Mouse (Mus musculus): Measurements from ENCODE around the gene Unc13b.
A peak's percentile ranks its signal among the peaks of the same experiment; 100 is the strongest.
"Not testable (repeated sequence)": the region's sequence is repeated elsewhere in the genome, so short reads cannot be mapped to it uniquely, and the experiment has no call there.

The Unc13b gene

GRCm38 (mm10) chr4:43089950-43090349 lies 31.2 kb downstream of the Unc13b start:
- DNase-seq (ENCODE audit: low read depth, low spot score) = no peak

DNA sequence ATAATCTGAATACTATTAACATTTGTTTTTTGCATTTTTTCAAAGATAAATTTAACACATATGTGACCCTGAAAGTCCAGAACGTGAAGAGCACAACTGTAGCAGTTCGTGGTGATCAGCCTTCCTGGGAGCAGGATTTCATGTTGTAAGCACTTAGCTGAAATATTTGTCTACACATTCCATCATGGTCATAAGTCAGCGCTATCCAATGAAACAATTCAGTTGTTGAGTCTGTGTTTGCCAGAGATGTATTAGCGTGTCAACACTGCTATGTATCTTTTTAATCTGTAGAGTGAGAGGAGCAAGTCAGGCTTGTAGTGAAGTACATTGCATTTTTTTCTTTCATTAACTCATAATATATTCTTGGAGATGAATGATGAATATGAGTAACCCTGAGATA lies 32.4 kb downstream of the Unc13b start:
- DNase-seq (ENCODE audit: low read depth, low spot score) = no peak

- no peak for DNase-seq (ENCODE audit: low read depth, low spot score)
These were observed 54.7 kb downstream of the Unc13b start for GRCm38 (mm10) chr4:43113491-43113890.

DNA sequence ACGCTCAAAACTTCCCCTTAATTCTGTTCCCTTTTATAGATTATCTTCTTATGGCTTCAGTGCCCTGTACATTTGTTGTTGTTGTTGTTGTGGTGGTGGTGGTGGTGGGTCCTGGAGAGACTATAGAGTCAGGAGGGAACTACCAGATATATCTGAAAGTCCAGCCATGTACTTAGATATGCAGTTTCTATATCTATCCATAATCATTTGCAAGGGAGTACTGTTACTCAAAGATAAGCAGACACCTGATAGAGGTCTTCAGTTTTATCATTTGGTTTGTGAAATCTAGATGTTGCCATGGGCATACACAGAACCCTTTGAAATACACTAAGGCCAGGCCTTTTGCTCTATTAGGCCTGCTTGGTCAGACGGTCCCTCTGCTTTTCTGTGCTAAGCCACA lies 55.8 kb downstream of the Unc13b start:
- no peak for DNase-seq (ENCODE audit: low read depth, low spot score)

GRCm38 (mm10) chr4:43114946-43115345 lies 56.2 kb downstream of the Unc13b start:
- peak; percentile 30 for DNase-seq (ENCODE audit: low read depth, low spot score)

- no peak for DNase-seq (ENCODE audit: low read depth, low spot score)
These were observed 57.5 kb downstream of the Unc13b start for GRCm38 (mm10) chr4:43116249-43116648.

DNA sequence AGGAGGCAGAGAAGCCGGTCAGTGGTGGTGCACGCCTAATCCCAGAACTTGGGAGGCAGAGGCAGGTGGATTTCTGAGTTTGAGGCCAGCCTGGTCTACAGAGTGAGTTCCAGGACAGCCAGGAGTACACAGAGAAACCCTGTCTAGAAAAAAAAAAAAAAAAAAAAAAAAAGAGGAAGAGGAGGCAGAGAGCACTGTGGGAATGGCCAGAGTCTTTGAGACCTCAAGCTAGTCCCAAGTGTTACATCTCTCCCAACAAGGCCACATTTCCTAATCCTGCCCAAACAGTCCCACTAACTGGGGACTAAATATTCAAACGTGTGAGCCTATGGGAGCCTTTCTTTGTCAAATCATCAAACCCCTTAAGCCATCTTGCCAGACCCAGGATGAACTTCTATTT lies 71.0 kb downstream of the Unc13b start:
- DNase-seq (ENCODE audit: low read depth, low spot score) = no peak

GRCm38 (mm10) chr4:43142610-43143009 lies 83.9 kb downstream of the Unc13b start:
- DNase-seq (ENCODE audit: low read depth, low spot score) = no peak

- not testable (repeated sequence) for DNase-seq (ENCODE audit: low read depth, low spot score)
These were observed 93.7 kb downstream of the Unc13b start for GRCm38 (mm10) chr4:43152413-43152812.

- no peak for DNase-seq (ENCODE audit: low read depth, low spot score)
These were observed 101.3 kb downstream of the Unc13b start for GRCm38 (mm10) chr4:43160045-43160444.

DNA sequence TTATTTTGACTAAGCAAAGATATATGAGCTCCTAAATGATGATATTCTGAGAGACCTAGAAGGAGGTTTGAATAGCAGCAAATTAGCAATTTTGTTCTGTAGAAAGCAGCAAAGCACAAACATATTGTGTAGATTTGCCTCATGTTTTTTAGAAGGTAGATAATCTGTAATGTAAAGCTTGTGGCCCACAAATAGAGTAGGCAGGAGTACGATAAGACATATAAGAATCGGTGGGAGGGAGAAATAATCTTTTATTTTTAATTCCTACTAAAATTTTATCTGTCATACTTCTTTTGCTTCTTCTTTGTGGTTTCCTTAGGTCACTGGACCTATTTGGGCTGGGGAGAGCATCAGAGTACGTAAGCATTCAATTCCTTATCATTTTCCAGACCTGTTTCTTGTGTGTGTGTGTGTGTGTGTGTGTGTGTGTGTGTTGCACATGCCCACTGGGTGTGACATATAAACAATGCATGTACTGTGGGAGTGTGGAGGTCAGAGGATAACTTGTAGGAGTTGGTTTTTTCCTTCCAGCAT lies 102.4 kb downstream of the Unc13b start:
- no peak for DNase-seq (ENCODE audit: low read depth, low spot score)

DNA sequence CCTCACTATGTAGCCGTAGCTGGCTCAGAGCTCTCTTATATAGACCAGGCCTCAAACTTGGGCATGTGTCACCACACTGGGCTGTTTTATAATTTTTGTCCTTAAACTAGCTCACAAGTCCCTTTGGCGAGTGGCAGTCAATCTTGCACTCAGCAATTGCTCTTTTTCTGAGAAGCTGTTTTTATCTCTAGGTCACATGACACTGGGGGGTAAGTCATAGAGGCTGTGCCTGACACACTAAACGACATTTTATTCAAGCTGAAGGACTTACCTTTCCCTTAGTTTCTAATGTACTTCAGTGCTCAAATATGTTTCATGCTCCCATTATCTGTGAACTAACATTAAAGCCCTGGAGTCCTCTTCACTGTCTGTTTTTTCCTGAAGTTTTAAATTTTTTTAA lies 104.5 kb downstream of the Unc13b start:
- DNase-seq (ENCODE audit: low read depth, low spot score) = no peak

GRCm38 (mm10) chr4:43165403-43166005 lies 106.8 kb downstream of the Unc13b start:
- no peak for DNase-seq (ENCODE audit: low read depth, low spot score)

DNA sequence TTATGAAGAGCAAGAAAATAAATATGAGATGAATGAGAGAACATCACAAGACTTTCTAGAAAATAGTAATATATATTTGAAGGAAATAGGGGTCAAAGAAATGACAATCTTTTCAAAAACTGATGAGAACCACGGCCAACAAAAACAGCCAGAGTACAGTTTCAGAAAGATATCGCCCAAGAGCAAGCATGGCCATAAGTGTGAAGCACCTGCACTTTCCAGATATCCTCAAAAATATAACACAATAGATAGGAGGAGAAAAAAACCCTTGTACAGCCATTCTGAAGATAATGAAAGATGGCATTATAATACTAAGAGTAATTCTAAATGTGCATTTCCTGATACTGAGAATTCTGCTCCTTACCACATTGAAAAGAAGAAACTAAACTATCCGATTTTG lies 111.3 kb downstream of the Unc13b start:
- no peak for DNase-seq (ENCODE audit: low read depth, low spot score)

GRCm38 (mm10) chr4:43177126-43177525 lies 118.4 kb downstream of the Unc13b start:
- no peak for DNase-seq (ENCODE audit: low read depth, low spot score)

DNA sequence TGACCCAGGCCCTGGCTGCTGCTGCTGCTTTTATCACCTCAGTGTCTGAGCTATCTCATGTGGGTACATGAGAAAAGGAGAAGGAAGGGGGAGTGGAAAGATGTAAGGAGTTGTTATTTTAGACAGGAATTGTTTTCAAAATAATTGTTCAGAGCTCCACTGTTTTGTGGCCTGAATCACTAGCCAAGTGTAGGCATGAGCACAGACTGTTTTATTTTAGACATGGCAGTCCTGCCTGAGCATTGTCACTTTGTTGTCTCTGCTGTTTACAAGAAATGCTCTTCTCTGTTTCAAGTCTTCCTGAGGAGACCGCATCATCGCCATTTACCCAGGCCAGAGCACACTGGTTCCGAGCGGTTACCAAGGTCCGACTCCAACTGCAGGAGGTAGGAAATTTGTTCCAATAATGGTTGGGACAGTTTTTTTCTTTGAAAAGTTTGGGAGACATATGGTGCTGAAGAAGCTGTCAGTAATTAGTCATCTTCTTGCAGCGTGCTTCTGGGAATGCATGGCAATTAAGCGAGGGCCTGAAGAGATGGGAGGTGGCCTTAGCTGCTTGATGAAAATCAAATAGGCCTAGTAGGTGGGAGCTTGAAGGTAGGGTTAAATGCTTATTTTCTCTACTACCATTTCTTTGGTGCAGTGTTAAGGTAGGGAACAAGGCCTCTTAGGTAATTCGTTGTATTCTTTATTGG lies 123.9 kb downstream of the Unc13b start:
- DNase-seq (ENCODE audit: low read depth, low spot score) = no peak

- DNase-seq (ENCODE audit: low read depth, low spot score) = no peak
These were observed 128.7 kb downstream of the Unc13b start for GRCm38 (mm10) chr4:43187439-43187838.

DNA sequence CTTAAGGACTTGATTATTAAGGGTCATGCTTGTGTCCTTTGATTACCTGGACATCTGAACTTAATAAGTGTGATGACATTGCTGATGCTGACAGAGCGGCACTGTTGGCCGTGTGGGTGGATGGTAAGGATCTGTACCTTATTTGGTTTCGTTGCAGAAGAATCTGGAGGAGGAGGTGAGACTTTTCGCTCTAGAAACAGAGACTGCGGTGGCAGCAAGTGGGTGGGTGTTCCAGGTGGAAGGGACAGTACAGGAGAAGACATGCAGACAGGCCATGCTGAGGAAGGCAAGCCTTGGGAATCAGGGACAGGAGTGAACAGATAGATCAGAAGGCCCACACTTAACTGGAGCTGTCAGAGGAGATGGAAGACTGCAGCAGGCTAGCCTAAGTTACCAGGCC lies 130.6 kb downstream of the Unc13b start:
- no peak for DNase-seq (ENCODE audit: low read depth, low spot score)

DNA sequence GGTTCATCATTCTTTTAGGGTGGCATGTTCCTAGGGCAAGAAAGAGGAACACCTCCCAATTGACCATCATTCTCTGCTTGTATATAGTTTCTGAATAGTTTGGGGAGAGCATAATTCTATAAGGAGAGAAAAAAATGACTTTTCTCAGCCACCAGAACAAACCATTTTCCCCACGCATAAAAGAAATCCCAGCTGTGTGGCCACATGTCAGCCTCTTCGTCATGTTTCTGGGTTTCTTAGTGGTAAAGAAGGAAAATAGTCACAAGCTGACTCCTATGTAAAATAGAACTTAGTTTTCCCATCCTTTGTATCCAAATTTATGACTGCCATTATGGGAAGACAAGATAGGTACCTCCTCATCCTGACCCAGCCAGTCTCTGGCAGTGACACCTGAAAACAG lies 146.2 kb downstream of the Unc13b start:
- no peak for DNase-seq (ENCODE audit: low read depth, low spot score)

- DNase-seq (ENCODE audit: low read depth, low spot score) = no peak
These were observed 146.8 kb downstream of the Unc13b start for GRCm38 (mm10) chr4:43205571-43205970.

- no peak for DNase-seq (ENCODE audit: low read depth, low spot score)
These were observed 148.2 kb downstream of the Unc13b start for GRCm38 (mm10) chr4:43206989-43207388.

GRCm38 (mm10) chr4:43209081-43209579 lies 150.4 kb downstream of the Unc13b start:
- peak; percentile 39 for DNase-seq (ENCODE audit: low read depth, low spot score)

GRCm38 (mm10) chr4:43209673-43210072 lies 150.9 kb downstream of the Unc13b start:
- no peak for DNase-seq (ENCODE audit: low read depth, low spot score)
